Mouse (Mus musculus) testis, adult 2 months (tissue): ENCODE measurements at regions not wholly inside any gene's neighbourhood (a gene's known extent, or its start where the extent isn't known, plus 50 kb on each side); places are given as distances from the start of the nearest gene placed in this dataset.

Experiments used
- H3K27ac ChIP-seq: fragments of 200-500 bp; 2 replicates; pipeline ENCODE4 v1.5.1; 2012; ENCODE audit warnings: low read depth, low read length; ENCODE audit not compliant: control insufficient read depth, insufficient read depth
- H3K27me3 ChIP-seq: fragments of 200-500 bp; 2 replicates; pipeline ENCODE4 v1.6.1; 2012; ENCODE audit warnings: mild to moderate bottlenecking, low read length, moderate library complexity; ENCODE audit not compliant: control insufficient read depth, insufficient read depth
- H3K36me3 ChIP-seq: fragments of 200-500 bp; 2 replicates; pipeline ENCODE4 v1.6.1; 2012; ENCODE audit warnings: mild to moderate bottlenecking, low read length; ENCODE audit not compliant: control insufficient read depth, insufficient read depth
- H3K4me1 ChIP-seq: fragments of 200-500 bp; 2 replicates; pipeline ENCODE4 v1.6.1; 2012; ENCODE audit warnings: low read length; ENCODE audit not compliant: control insufficient read depth, insufficient read depth
- H3K4me3 ChIP-seq: fragments of 200-500 bp; 2 replicates; pipeline ENCODE4 v1.5.1; 2012; ENCODE audit warnings: low read depth, mild to moderate bottlenecking, low read length, moderate library complexity, mixed read lengths; ENCODE audit not compliant: control insufficient read depth
- CTCF ChIP-seq: fragments of 200-500 bp; IDR thresholded peaks from 2 replicates; pipeline ENCODE4 v1.5.1; 2012; ENCODE audit warnings: low read depth, mild to moderate bottlenecking, inconsistent platforms, low read length, moderate library complexity; ENCODE audit not compliant: control insufficient read depth, insufficient read depth, insufficient replicate concordance
- POLR2A ChIP-seq: fragments of 200-500 bp; IDR thresholded peaks from 2 replicates; pipeline ENCODE4 v1.6.1; 2012; ENCODE audit warnings: low read depth, mild to moderate bottlenecking, inconsistent platforms, low read length, moderate library complexity; ENCODE audit not compliant: control insufficient read depth

GRCm38 (mm10) chr2:169524429-169524828 is 63.1 kb downstream of the Gm11011 start:
- Histone ChIP-seq H3K36me3 (no peaks in the 10 kb centered on the region), H3K4me3 (peak overlapping the region; percentile 35), H3K4me1 (peaks cover 9% of the 10 kb centered on the region), H3K27ac (no peak overlapping the region), H3K27me3 (no peaks in the 10 kb centered on the region)
- TF ChIP-seq POLR2A (no peak), CTCF (no peak)

- TF ChIP-seq CTCF, result no peak
- no peak for TF ChIP-seq POLR2A
- Histone ChIP-seq H3K4me1 (peaks cover 7% of the 10 kb centered on the region), H3K27ac (no peak overlapping the region)
Observed at GRCm38 (mm10) chr2:169519941-169520340, 67.6 kb downstream of the Gm11011 start.

GRCm38 (mm10) chr2:169515350-169515749 is 72.2 kb downstream of the Gm11011 start:
- no peak overlapping the region for H3K27ac ChIP-seq
- H3K4me1 ChIP-seq, result no peaks in the 10 kb centered on the region
- no peak overlapping the region for H3K4me3 ChIP-seq
- no peaks in the 10 kb centered on the region for H3K27me3 ChIP-seq
- no peak for TF ChIP-seq POLR2A
- TF ChIP-seq CTCF, result no peak
- H3K36me3 ChIP-seq, result no peaks in the 10 kb centered on the region

More at GRCm38 (mm10) chr2:169519941-169520340, 67.6 kb downstream of the Gm11011 start:
- no peak overlapping the region for H3K4me3 ChIP-seq
- no peaks in the 10 kb centered on the region for H3K27me3 ChIP-seq
- no peaks in the 10 kb centered on the region for H3K36me3 ChIP-seq

- no peak overlapping the region for H3K27ac ChIP-seq
- no peaks in the 10 kb centered on the region for H3K27me3 ChIP-seq
- no peak for TF ChIP-seq POLR2A
- no peak for TF ChIP-seq CTCF
- H3K4me3 ChIP-seq, result no peak overlapping the region
- no peaks in the 10 kb centered on the region for H3K4me1 ChIP-seq
- no peaks in the 10 kb centered on the region for H3K36me3 ChIP-seq
Observed at GRCm38 (mm10) chr2:169510741-169511140, 76.8 kb downstream of the Gm11011 start.

- no peaks in the 10 kb centered on the region for H3K27me3 ChIP-seq
- H3K4me3 ChIP-seq, result no peak overlapping the region
- TF ChIP-seq POLR2A (no peak), CTCF (no peak)
- no peaks in the 10 kb centered on the region for H3K36me3 ChIP-seq
- H3K4me1 ChIP-seq, result no peaks in the 10 kb centered on the region
- H3K27ac ChIP-seq, result no peak overlapping the region
Observed at GRCm38 (mm10) chr2:169509406-169509805, 78.1 kb downstream of the Gm11011 start.

GRCm38 (mm10) chr2:169504416-169505057 is 83.0 kb downstream of the Gm11011 start:
- Histone ChIP-seq H3K36me3 (no peaks in the 10 kb centered on the region), H3K27ac (no peak overlapping the region), H3K27me3 (no peaks in the 10 kb centered on the region), H3K4me1 (no peaks in the 10 kb centered on the region), H3K4me3 (no peak overlapping the region)
- TF ChIP-seq CTCF (no peak), POLR2A (no peak)

GRCm38 (mm10) chr2:169503598-169503958 is 84.0 kb downstream of the Gm11011 start:
- H3K27ac ChIP-seq, result no peak overlapping the region
- no peaks in the 10 kb centered on the region for H3K36me3 ChIP-seq
- no peak overlapping the region for H3K4me3 ChIP-seq
- no peaks in the 10 kb centered on the region for H3K4me1 ChIP-seq
- TF ChIP-seq CTCF, result no peak
- TF ChIP-seq POLR2A, result no peak
- no peaks in the 10 kb centered on the region for H3K27me3 ChIP-seq

- H3K36me3 ChIP-seq, result no peaks in the 10 kb centered on the region
Observed at GRCm38 (mm10) chr2:169502717-169503597, 84.6 kb downstream of the Gm11011 start.

More at GRCm38 (mm10) chr2:169502717-169503597, 84.6 kb downstream of the Gm11011 start:
- no peaks in the 10 kb centered on the region for H3K27me3 ChIP-seq
- H3K4me3 ChIP-seq, result no peak overlapping the region
- no peak overlapping the region for H3K27ac ChIP-seq
- TF ChIP-seq CTCF (no peak), POLR2A (no peak)
- H3K4me1 ChIP-seq, result no peaks in the 10 kb centered on the region; the same call in 1 of the 2 replicates
